Mouse (Mus musculus) B cell, adult 62 days (primary cell): ENCODE measurements around the gene 1700024P04Rik. TPM values are rescaled to one million over a fixed set of nuclear protein-coding genes. Genes with fewer than 3 reads are reported as not detected.

ENCODE experiments used
- total RNA-seq: library from RNA; stranded (reverse); gene quantifications from 4 replicates; pipeline ENCODE4 v1.2.4, GENCODE M21; 2023

1700024P04Rik gene
- not detected in 4 replicates for total RNA-seq

GRCm38 (mm10) chr13:98984465-98984864, at the start of gene 1700024P04Rik:
TSS of gene 1700024P04Rik (minus strand) at chr13:98984565.

Other genes starting within 250 kb of the 1700024P04Rik start
- gene Fcho2, start 169.1 kb downstream of the 1700024P04Rik start, total RNA-seq, result 55.3 to 59.0 TPM (median 56.5 TPM) in 4 replicates
- gene Tnpo1, start 58.2 kb downstream of the 1700024P04Rik start, total RNA-seq, result 112 to 115 TPM (median 114 TPM) in 4 replicates
- gene Zfp366, start 200.3 kb upstream of the 1700024P04Rik start, total RNA-seq, result 0.21 to 0.56 TPM (median 0.44 TPM) in 4 replicates